Mouse (Mus musculus) erythroblast, embryonic 14.5 days (primary cell): ENCODE measurements around the gene Adamtsl2. TPM values are rescaled to one million over a fixed set of nuclear protein-coding genes. Genes with fewer than 3 reads are reported as not detected.

Source experiments
- H3K27me3 ChIP-seq: 2 replicates; pipeline ENCODE4 v1.6.1; 2012; ENCODE audit warnings: inconsistent platforms; ENCODE audit not compliant: control insufficient read depth
- H3K36me3 ChIP-seq: 2 replicates; pipeline ENCODE4 v1.6.1; 2012; ENCODE audit warnings: mild to moderate bottlenecking, inconsistent platforms; ENCODE audit not compliant: control insufficient read depth
- H3K4me1 ChIP-seq: 2 replicates; pipeline ENCODE4 v1.6.1; 2012; ENCODE audit warnings: inconsistent platforms; ENCODE audit not compliant: control insufficient read depth
- H3K4me3 ChIP-seq: replicated peaks from 2 replicates; pipeline ENCODE3; 2012; ENCODE audit warnings: moderate library complexity, mild to moderate bottlenecking, inconsistent platforms
- H3K9me3 ChIP-seq: 2 replicates; pipeline ENCODE4 v1.6.1; 2012; ENCODE audit warnings: low read length, inconsistent platforms, mixed read lengths; ENCODE audit not compliant: control insufficient read depth
- GATA1 ChIP-seq: IDR thresholded peaks from 2 replicates; pipeline ENCODE4 v1.6.1; 2012; ENCODE audit warnings: low read length, inconsistent platforms, mixed read lengths
- TAL1 ChIP-seq: IDR thresholded peaks from 3 replicates; pipeline ENCODE4 v1.6.1; 2012; ENCODE audit warnings: low read length, inconsistent platforms, mixed read lengths
- polyA plus RNA-seq: library from polyadenylated mRNA; stranded (reverse); fragments of >175 nt; gene quantifications from 2 replicates; pipeline ENCODE4 v1.2.3, GENCODE M21; 2012

The Adamtsl2 gene
- polyA plus RNA-seq, 1 experiment = not detected

DNA sequence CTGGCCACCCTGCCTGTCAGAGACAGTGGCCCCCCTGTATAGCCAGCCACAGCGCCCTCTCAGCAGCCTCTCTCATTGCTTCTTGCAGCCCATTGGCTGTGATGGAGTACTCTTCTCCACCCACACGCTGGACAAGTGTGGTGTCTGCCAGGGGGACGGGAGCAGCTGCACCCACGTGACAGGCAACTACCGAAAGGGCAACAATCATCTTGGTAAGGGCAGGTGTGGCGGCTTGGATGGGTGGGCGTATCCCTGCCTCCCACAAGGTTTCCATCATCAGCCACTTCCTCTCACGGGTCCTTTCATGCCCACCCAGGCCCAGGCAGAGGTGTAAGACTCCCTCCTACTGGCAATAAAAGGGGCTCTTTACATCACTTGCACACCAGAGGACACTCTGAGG lies 5.8 kb downstream of the Adamtsl2 start:
- Histone ChIP-seq H3K4me3 (no peak overlapping the region), H3K4me1 (no peaks in the 10 kb centered on the region), H3K36me3 (no peaks in the 10 kb centered on the region), H3K27me3 (no peaks in the 10 kb centered on the region), H3K9me3 (no peaks in the 10 kb centered on the region)
- TF ChIP-seq GATA1 (no peak), TAL1 (no peak)

DNA sequence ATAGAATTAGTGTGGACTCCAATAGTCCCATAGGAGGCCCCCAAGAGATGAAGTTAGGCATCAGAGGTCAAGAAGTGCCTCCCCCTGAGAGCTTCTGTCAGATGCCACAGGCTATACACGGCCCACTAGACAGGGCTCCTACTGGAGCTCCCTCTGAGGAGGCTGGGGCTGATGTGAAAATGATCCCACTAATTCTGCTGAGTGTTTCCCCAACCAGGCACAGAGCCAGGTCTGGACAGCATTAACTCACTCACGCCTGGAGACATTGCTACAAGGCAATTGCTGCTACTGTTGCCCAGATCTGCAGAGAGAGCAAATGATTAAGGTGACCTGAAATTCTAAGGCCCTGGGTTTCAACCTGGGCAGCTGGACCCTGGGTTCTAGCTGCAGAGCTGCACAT lies 6.6 kb downstream of the Adamtsl2 start:
- no peaks in the 10 kb centered on the region for H3K36me3 ChIP-seq
- TF ChIP-seq GATA1 = no peak
- no peak for TF ChIP-seq TAL1
- H3K4me1 ChIP-seq = no peaks in the 10 kb centered on the region
- no peaks in the 10 kb centered on the region for H3K9me3 ChIP-seq
- no peaks in the 10 kb centered on the region for H3K27me3 ChIP-seq
- H3K4me3 ChIP-seq = no peak overlapping the region

DNA sequence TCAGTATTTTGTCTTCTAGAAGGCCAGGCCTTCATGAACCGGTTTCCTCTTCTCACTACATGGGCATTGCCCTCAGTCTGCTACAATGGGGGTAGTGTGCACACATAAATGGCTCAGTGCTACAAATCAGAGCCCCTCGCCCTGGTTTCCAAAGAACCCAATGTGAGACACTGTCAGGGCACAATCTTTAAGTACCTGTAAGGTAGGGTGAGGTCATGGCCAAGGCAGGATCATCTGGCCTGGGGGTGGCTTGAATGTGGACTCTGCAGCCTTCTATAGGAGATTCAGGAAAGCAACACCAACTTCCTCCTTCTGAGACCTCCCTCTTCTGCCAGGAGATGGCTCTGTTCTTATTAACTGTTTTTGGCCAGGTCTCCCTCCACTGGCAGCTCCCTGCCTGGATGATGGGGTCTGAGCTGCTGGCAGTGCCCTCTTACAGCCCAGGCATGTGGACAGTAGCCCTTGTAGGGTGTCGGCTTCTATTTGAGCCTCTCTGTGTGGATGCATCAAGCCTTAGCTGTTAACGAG lies 7.4 kb downstream of the Adamtsl2 start:
- no peak for TF ChIP-seq GATA1
- no peak for TF ChIP-seq TAL1

DNA sequence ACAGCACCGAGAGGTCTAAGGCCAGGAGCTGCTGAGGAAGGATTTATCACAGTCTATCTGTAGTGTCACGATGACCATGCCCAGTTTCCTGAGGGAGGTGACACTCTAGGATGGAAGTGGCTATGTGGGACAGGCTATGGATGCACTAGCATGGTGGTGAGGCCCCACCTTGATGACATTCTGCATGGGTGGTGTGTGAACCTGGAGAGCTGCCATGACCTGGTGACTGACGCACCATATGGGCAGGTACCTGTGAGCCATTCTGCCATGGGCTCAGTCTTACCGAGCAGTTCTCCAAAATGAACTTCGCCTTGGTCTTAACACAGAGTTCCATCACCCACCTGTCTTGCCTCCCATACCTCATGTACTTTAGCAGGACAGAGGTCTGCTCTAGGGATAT lies 8.4 kb downstream of the Adamtsl2 start:
- Histone ChIP-seq H3K4me1 (no peaks in the 10 kb centered on the region), H3K36me3 (no peaks in the 10 kb centered on the region), H3K4me3 (no peak overlapping the region), H3K27me3 (no peaks in the 10 kb centered on the region), H3K9me3 (no peaks in the 10 kb centered on the region)
- TF ChIP-seq GATA1 (no peak), TAL1 (no peak)

More for the DNA sequence above, 7.4 kb downstream of the Adamtsl2 start:
- H3K4me3 ChIP-seq = no peak overlapping the region
- no peaks in the 10 kb centered on the region for H3K4me1 ChIP-seq
- no peaks in the 10 kb centered on the region for H3K9me3 ChIP-seq
- H3K27me3 ChIP-seq = no peaks in the 10 kb centered on the region
- H3K36me3 ChIP-seq = no peaks in the 10 kb centered on the region

DNA sequence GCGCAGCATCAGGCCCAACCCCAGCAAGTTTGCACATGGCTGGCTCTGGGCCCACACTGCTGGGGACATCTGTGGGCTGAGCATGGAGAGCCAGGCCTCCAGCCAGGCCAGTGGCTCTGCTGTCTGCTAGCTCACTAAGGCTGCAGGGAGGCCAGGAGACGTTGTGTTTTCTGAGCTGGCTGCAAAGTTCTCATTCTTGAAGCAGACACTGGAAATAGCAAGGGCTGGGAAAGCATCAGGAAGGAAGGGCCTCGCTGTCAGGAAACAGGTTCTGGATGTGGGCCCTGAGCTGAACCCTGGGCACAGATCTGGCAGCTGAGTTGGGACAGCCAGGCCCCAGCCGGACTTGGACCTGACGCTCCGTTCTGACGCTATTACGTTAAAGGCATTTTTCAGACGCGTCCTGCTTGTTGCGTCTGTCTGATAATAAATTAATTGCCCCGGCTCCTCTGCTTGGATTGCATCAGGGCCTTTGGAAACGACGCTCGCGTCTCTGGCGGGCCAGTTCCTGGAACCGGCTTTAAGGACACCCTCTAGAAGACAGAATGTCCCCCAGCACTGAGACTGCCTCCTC lies 9.0 kb downstream of the Adamtsl2 start:
- no peaks in the 10 kb centered on the region for H3K9me3 ChIP-seq
- no peaks in the 10 kb centered on the region for H3K27me3 ChIP-seq
- H3K4me3 ChIP-seq = no peak overlapping the region
- no peaks in the 10 kb centered on the region for H3K36me3 ChIP-seq
- TF ChIP-seq TAL1 = no peak
- TF ChIP-seq GATA1 = no peak
- H3K4me1 ChIP-seq = no peaks in the 10 kb centered on the region

DNA sequence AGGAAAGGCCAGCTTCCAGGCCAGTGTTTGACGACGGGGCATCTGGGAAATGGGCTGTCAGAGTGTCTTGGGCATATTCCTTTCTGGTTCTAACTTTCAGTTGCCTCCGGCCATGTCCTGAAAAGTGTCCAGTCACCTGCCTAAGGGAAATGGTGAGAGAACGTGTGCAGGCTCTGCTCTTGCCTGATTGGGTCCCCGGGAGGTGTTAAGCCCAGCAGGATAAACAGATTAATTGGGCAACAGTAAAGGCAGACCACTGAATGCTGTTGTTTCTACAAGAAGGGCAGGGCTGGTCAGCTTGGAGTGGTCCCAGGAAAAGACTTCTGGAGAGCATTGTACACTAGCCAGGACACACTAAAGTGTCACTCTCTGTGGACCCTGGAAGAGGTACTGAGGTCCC lies 9.5 kb downstream of the Adamtsl2 start:
- no peaks in the 10 kb centered on the region for H3K4me1 ChIP-seq
- no peaks in the 10 kb centered on the region for H3K27me3 ChIP-seq
- H3K36me3 ChIP-seq = no peaks in the 10 kb centered on the region
- H3K9me3 ChIP-seq = no peaks in the 10 kb centered on the region
- H3K4me3 ChIP-seq = no peak overlapping the region
- no peak for TF ChIP-seq GATA1
- no peak for TF ChIP-seq TAL1

DNA sequence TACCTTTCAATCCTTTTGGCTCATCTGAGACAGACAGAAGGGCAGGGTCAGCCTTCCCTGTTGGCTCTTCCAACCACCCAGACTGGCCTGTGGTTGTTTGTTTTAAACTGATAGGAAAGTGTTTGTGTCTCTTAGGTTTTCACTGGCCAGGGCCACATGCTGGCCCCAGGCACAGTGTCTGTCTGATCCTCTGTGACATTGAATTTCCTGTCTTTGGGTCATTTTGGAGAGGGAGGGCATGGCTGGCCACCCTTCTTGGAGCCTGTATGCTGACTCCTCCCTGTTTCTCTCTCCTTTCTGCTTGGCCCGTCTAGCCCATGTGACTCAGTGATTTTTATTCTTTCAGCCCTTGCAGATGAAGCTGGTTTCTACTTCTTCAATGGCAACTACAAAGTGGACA lies 10.1 kb downstream of the Adamtsl2 start:
- no peaks in the 10 kb centered on the region for H3K9me3 ChIP-seq
- TF ChIP-seq TAL1 (no peak), GATA1 (no peak)
- no peaks in the 10 kb centered on the region for H3K4me1 ChIP-seq
- no peaks in the 10 kb centered on the region for H3K36me3 ChIP-seq
- H3K4me3 ChIP-seq = no peak overlapping the region
- H3K27me3 ChIP-seq = no peaks in the 10 kb centered on the region

DNA sequence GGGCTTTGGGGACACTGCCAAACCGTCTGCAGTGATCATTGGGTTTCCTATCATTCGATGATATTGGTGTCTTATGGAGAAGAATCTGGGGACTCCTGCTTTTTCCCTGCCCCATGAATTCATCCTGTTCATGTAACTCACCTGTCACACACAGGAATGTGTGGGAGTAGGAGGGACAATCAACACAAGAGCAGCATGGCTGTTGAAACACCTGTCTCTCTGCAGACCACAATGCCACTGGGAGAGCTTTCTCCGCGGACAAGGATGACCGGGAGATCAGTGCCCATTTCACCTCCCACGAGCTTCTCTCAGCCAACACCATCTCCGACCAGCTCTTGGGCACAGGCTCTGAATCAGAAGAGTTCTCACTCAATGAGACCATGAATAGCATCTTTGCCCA lies 16.0 kb downstream of the Adamtsl2 start:
- Histone ChIP-seq H3K36me3 (no peaks in the 10 kb centered on the region), H3K9me3 (no peaks in the 10 kb centered on the region), H3K4me3 (no peak overlapping the region), H3K27me3 (no peaks in the 10 kb centered on the region), H3K4me1 (no peaks in the 10 kb centered on the region)
- no peak for TF ChIP-seq TAL1
- TF ChIP-seq GATA1 = no peak

DNA sequence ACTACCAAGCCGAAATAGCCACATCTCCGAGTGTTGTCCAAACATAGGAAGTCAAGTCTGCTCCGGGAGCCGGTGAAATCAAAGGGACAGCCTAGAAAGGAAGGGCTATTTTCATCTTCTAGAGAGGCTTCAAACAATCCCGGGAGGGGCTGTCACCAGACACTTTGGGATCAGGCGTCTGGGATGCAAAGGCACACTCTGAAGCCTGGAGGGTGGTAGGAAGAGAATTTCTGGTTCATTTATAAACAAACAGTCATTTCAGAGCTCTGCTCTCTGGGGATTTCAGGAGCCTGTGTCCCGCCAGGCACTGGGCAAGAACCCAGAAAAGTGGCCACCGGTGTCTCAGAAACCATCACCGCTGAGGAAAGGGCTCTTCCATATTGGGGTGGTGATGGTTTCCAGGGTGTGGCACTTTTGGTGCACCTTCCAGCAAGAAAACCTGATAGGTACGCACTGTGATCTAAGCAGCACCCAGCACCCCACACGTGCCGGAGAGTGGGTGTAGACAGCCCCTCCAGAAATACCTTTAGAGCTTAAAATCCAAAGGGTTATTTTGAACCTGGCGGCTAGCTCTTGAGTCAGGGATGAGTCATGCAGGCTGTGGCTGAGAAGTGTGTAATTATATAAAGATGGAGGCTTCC lies 17.3 kb downstream of the Adamtsl2 start:
- TF ChIP-seq GATA1 (no peak), TAL1 (no peak)
- no peaks in the 10 kb centered on the region for H3K27me3 ChIP-seq
- H3K9me3 ChIP-seq = no peaks in the 10 kb centered on the region
- H3K4me1 ChIP-seq = no peaks in the 10 kb centered on the region
- no peak overlapping the region for H3K4me3 ChIP-seq
- H3K36me3 ChIP-seq = no peaks in the 10 kb centered on the region
